Mouse (Mus musculus) embryonic fibroblast, embryonic 13.5 days (primary cell): ENCODE results near the gene Rabgap1l.

Experiments
- CTCF ChIP-seq: IDR thresholded peaks from 2 replicates; pipeline ENCODE4 v1.5.1; 2011; ENCODE audit warnings: mild to moderate bottlenecking, control low read depth, low read length, moderate library complexity, borderline replicate concordance; ENCODE audit not compliant: insufficient read depth
- POLR2A ChIP-seq: IDR thresholded peaks from 2 replicates; pipeline ENCODE4 v1.6.1; 2011; ENCODE audit warnings: low read depth, mild to moderate bottlenecking, control low read depth, low read length, moderate library complexity

DNA sequence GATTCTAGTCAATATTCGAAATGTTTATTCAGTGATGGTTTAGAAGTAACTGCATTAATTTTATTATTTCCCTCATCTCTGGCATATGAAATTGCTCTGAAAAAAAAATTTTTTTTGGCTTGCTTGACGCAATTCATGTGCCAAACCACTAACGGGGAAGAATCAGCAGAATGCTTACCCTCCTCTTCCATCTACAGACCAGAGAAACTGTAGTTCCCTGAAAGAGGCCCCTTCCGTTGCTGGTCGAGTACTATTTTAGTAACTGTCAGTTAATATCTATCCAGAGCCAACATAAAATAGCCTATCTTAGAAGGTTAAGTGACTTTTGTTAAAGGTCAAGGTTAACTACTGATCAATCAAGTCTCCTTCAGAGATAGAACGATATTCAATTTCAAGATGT, 491.9 kb downstream of the Rabgap1l start:
- TF ChIP-seq POLR2A (no peak), CTCF (no peak)
